Mouse (Mus musculus) CH12.LX (cell line): ENCODE results near the gene Pdf. TPM values are rescaled to one million over a fixed set of nuclear protein-coding genes. Genes with fewer than 3 reads are reported as not detected.
A peak's percentile ranks its signal among the peaks of the same experiment; 100 is the strongest.

Source experiments
- DNase-seq: peaks from one replicate; pipeline ENCODE4 v3.0.0-alpha.2; 2013; ENCODE audit errors: extremely low read depth
- H3K27ac ChIP-seq: 2 replicates; pipeline ENCODE4 v1.5.1; 2012; ENCODE audit warnings: low read depth, mild to moderate bottlenecking, control low read depth, moderate library complexity; ENCODE audit not compliant: insufficient read depth
- H3K27me3 ChIP-seq: replicated peaks from 2 replicates; pipeline ENCODE3; 2012; ENCODE audit warnings: inconsistent platforms
- H3K36me3 ChIP-seq, 2 experiments: replicated peaks in 1 of 2; 2 replicates each; pipeline versions ENCODE3 to v1.6.1; 2012; ENCODE audit warnings: inconsistent platforms in 1 of 2, low read length in 1 of 2, mild to moderate bottlenecking in 1 of 2, mixed read lengths in 1 of 2, moderate library complexity in 1 of 2; ENCODE audit not compliant: control insufficient read depth in 1 of 2, insufficient read depth in 1 of 2
- H3K4me1 ChIP-seq, 2 experiments: 2 replicates each; pipeline ENCODE4 v1.6.1; 2012; ENCODE audit warnings: inconsistent platforms in 1 of 2, moderate library complexity in 1 of 2; ENCODE audit not compliant: insufficient read depth in 2 of 2, control insufficient read depth in 1 of 2
- H3K4me2 ChIP-seq: 2 replicates; pipeline ENCODE4 v1.6.1; 2012; ENCODE audit warnings: low read depth, mild to moderate bottlenecking, control low read depth; ENCODE audit not compliant: poor library complexity, insufficient read depth, severe bottlenecking
- H3K4me3 ChIP-seq, 3 experiments: fragments of 150-350 bp in 1 of 3; sonication (generic) in 1 of 3; replicated peaks in 1 of 3; 2 replicates each; pipeline versions ENCODE3 to v1.5.1; 2011 to 2012; ENCODE audit warnings: low read depth in 2 of 3, low read length in 2 of 3, mild to moderate bottlenecking in 2 of 3, moderate library complexity in 2 of 3, control low read depth in 1 of 3, improper control_type of control experiment in 1 of 3, inconsistent platforms in 1 of 3, mixed read lengths in 1 of 3; ENCODE audit not compliant: poor library complexity in 1 of 3
- H3K79me2 ChIP-seq: replicated peaks from 2 replicates; pipeline ENCODE4 v1.6.1; 2012; ENCODE audit warnings: mild to moderate bottlenecking, moderate library complexity; ENCODE audit not compliant: control insufficient read depth, poor library complexity, insufficient read depth, severe bottlenecking; ENCODE audit errors: extremely low read depth
- H3K9ac ChIP-seq: 2 replicates; pipeline ENCODE4 v1.6.1; 2012; ENCODE audit warnings: low read depth, mild to moderate bottlenecking, control low read depth, moderate library complexity; ENCODE audit not compliant: insufficient read depth
- H3K9me3 ChIP-seq: replicated peaks from 2 replicates; pipeline ENCODE3; 2012; ENCODE audit warnings: low read length, inconsistent platforms, mixed read lengths
- BHLHE40 ChIP-seq: IDR thresholded peaks from 2 replicates; pipeline ENCODE4 v1.6.1; 2011; ENCODE audit warnings: mild to moderate bottlenecking, low read depth, low read length, improper control_type of control experiment
- CHD1 ChIP-seq: IDR thresholded peaks from 2 replicates; pipeline ENCODE4 v1.6.1; 2012; ENCODE audit warnings: low read depth, low read length, improper control_type of control experiment, inconsistent platforms
- CHD2 ChIP-seq: IDR thresholded peaks from 2 replicates; pipeline ENCODE4 v1.6.1; 2011; ENCODE audit warnings: low read length, improper control_type of control experiment
- CTCF ChIP-seq, 2 experiments: IDR thresholded peaks in 1 of 2; conservative IDR thresholded peaks in 1 of 2; 2 replicates each; pipeline ENCODE4 v1.5.1; 2011 to 2012; ENCODE audit warnings: low read depth in 2 of 2, low read length in 2 of 2, improper control_type of control experiment in 1 of 2, inconsistent platforms in 1 of 2, mild to moderate bottlenecking in 1 of 2, moderate library complexity in 1 of 2
- ELF1 ChIP-seq: IDR thresholded peaks from 2 replicates; pipeline ENCODE4 v1.6.1; 2014; ENCODE audit warnings: low read depth, mild to moderate bottlenecking, inconsistent platforms, low read length, improper control_type of control experiment
- ETS1 ChIP-seq: conservative IDR thresholded peaks from 2 replicates; pipeline ENCODE4 v1.6.1; 2012; ENCODE audit warnings: low read depth, mild to moderate bottlenecking, inconsistent platforms, low read length, improper control_type of control experiment, moderate library complexity
- HCFC1 ChIP-seq: IDR thresholded peaks from 2 replicates; pipeline ENCODE4 v1.6.1; 2012; ENCODE audit warnings: low read depth, mild to moderate bottlenecking, inconsistent platforms, low read length, improper control_type of control experiment
- IRF4 ChIP-seq: IDR thresholded peaks from 2 replicates; pipeline ENCODE4 v1.6.1; 2014; ENCODE audit warnings: low read depth, mild to moderate bottlenecking, inconsistent platforms, low read length, improper control_type of control experiment
- JUN ChIP-seq: IDR thresholded peaks from 2 replicates; pipeline ENCODE4 v1.6.1; 2011; ENCODE audit warnings: low read depth, mild to moderate bottlenecking, low read length, improper control_type of control experiment, moderate library complexity; ENCODE audit not compliant: insufficient read depth
- JUND ChIP-seq: conservative IDR thresholded peaks from 2 replicates; pipeline ENCODE4 v1.6.1; 2011; ENCODE audit warnings: low read depth, low read length, improper control_type of control experiment
- KAT2A ChIP-seq: IDR thresholded peaks from 2 replicates; pipeline ENCODE4 v1.6.1; 2012; ENCODE audit warnings: low read length, improper control_type of control experiment, inconsistent platforms; ENCODE audit not compliant: insufficient replicate concordance
- MAFK ChIP-seq: IDR thresholded peaks from 2 replicates; pipeline ENCODE4 v1.6.1; 2011; ENCODE audit warnings: low read length, improper control_type of control experiment; ENCODE audit not compliant: insufficient replicate concordance
- MAZ ChIP-seq: IDR thresholded peaks from 2 replicates; pipeline ENCODE4 v1.6.1; 2012; ENCODE audit warnings: low read depth, mild to moderate bottlenecking, inconsistent platforms, low read length, improper control_type of control experiment, moderate library complexity
- MEF2A ChIP-seq: IDR thresholded peaks from 2 replicates; pipeline ENCODE4 v1.6.1; 2014; ENCODE audit warnings: low read depth, mild to moderate bottlenecking, inconsistent platforms, low read length, improper control_type of control experiment, borderline replicate concordance
- MXI1 ChIP-seq: IDR thresholded peaks from 2 replicates; pipeline ENCODE4 v1.6.1; 2011; ENCODE audit warnings: mild to moderate bottlenecking, low read depth, low read length, improper control_type of control experiment
- MYC ChIP-seq: IDR thresholded peaks from 2 replicates; pipeline ENCODE4 v1.6.1; 2011; ENCODE audit warnings: low read depth, mild to moderate bottlenecking, improper control_type of control experiment, low read length
- NELFE ChIP-seq: IDR thresholded peaks from 2 replicates; pipeline ENCODE4 v1.6.1; 2011; ENCODE audit warnings: low read depth, low read length, improper control_type of control experiment
- PAX5 ChIP-seq: IDR thresholded peaks from 2 replicates; pipeline ENCODE4 v1.6.1; 2012; ENCODE audit warnings: low read length, inconsistent platforms, mixed read lengths
- POLR2A ChIP-seq: IDR thresholded peaks from 2 replicates; pipeline ENCODE4 v1.6.1; 2011; ENCODE audit warnings: low read depth, mild to moderate bottlenecking, improper control_type of control experiment, low read length
- POLR2AphosphoS2 ChIP-seq: IDR thresholded peaks from 2 replicates; pipeline ENCODE4 v1.6.1; 2011; ENCODE audit warnings: low read depth, low read length, improper control_type of control experiment
- RAD21 ChIP-seq: IDR thresholded peaks from 2 replicates; pipeline ENCODE4 v1.6.1; 2011; ENCODE audit warnings: low read depth, mild to moderate bottlenecking, low read length, improper control_type of control experiment, moderate library complexity
- RCOR1 ChIP-seq: conservative IDR thresholded peaks from 2 replicates; pipeline ENCODE4 v1.6.1; 2012; ENCODE audit warnings: low read depth, mild to moderate bottlenecking, inconsistent platforms, low read length, improper control_type of control experiment
- TBP ChIP-seq: conservative IDR thresholded peaks from 2 replicates; pipeline ENCODE4 v1.6.1; 2011; ENCODE audit warnings: low read depth, low read length, improper control_type of control experiment
- TCF12 ChIP-seq: IDR thresholded peaks from 2 replicates; pipeline ENCODE4 v1.6.1; 2014; ENCODE audit warnings: low read depth, mild to moderate bottlenecking, inconsistent platforms, low read length, improper control_type of control experiment
- UBTF ChIP-seq: IDR thresholded peaks from 2 replicates; pipeline ENCODE4 v1.6.1; 2012; ENCODE audit warnings: low read depth, mild to moderate bottlenecking, inconsistent platforms, low read length, improper control_type of control experiment, moderate library complexity
- USF1 ChIP-seq: IDR thresholded peaks from 2 replicates; pipeline ENCODE4 v1.6.1; 2014; ENCODE audit warnings: low read depth, mild to moderate bottlenecking, inconsistent platforms, low read length, improper control_type of control experiment
- USF2 ChIP-seq: conservative IDR thresholded peaks from 2 replicates; pipeline ENCODE4 v1.6.1; 2011; ENCODE audit warnings: low read depth, low read length, improper control_type of control experiment
- ZC3H11A ChIP-seq: IDR thresholded peaks from 2 replicates; pipeline ENCODE4 v1.6.1; 2012; ENCODE audit warnings: low read depth, mild to moderate bottlenecking, inconsistent platforms, low read length, improper control_type of control experiment
- ZKSCAN1 ChIP-seq: IDR thresholded peaks from 2 replicates; pipeline ENCODE4 v1.6.1; 2012; ENCODE audit warnings: low read depth, inconsistent platforms, low read length, improper control_type of control experiment, borderline replicate concordance
- ZMIZ1 ChIP-seq: IDR thresholded peaks from 2 replicates; pipeline ENCODE4 v1.6.1; 2012; ENCODE audit warnings: low read depth, mild to moderate bottlenecking, inconsistent platforms, low read length, improper control_type of control experiment
- ZNF384 ChIP-seq: IDR thresholded peaks from 2 replicates; pipeline ENCODE4 v1.6.1; 2012; ENCODE audit warnings: low read depth, low read length, improper control_type of control experiment, inconsistent platforms
- dilution Hi-C: fragments of 300-500 bp; cut with MboI; formaldehyde crosslinking; loops from 2 replicates; pipeline ENCODE4 v1.14.3; 2020; ENCODE audit warnings: low sequenced_read_pairs; ENCODE audit not compliant: extremely low pct_unique_long_range_greater_than_20kb, extremely low pct_ligation_motif_present
- in situ Hi-C: fragments of 300-500 bp; cut with MboI; formaldehyde crosslinking; loops from 3 replicates; pipeline ENCODE4 v1.14.3; 2019; ENCODE audit warnings: low sequenced_read_pairs, low pct_ligation_motif_present, low pct_unique_long_range_greater_than_20kb, mixed read lengths
- polyA plus RNA-seq: library from polyadenylated mRNA; unstranded; fragments of >175 nt; gene quantifications from 2 replicates; pipeline ENCODE4 v1.2.1, GENCODE M21; 2012; ENCODE audit warnings: low read depth; ENCODE audit not compliant: insufficient read length
- total RNA-seq, 2 experiments: library from RNA; depleted of rRNA; stranded (reverse); fragments of 300-350 nt in 1 of 2; fragments of >200 nt in 1 of 2; gene quantifications; 2 replicates each; pipeline ENCODE4 v1.2.3; 2012 to 2014

Gene Pdf
- total and polyA plus RNA-seq, 3 experiments = 34.6 to 49.4 (median 38.9) TPM

DNA sequence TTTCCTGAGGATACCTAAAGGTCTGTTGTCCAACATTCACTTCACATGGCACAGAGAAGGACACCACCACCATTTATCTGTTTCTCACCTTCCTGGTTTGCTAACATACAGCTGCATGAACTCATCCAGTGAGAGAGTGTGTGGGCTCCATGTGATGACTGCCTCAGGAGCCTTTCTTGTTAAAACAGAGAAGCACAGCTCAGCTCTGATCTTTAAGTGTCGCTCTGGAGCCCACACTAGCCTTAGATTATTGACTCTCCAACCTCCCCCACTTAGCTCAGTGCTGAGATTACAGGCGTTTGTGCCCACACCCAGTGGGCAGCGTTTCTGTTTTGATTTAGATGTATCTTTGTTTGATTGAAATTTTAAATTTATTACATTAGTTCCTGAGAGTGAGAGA, 40.6 kb downstream of the Pdf start:
- H3K36me3 ChIP-seq = peaks cover 0 to 8% of the 10 kb centered on the region in 2 experiments
- no peak overlapping the region for H3K4me2 ChIP-seq
- no peaks in the 10 kb centered on the region for H3K27me3 ChIP-seq
- no peaks in the 10 kb centered on the region for H3K79me2 ChIP-seq
- H3K9me3 ChIP-seq = no peaks in the 10 kb centered on the region
- H3K27ac ChIP-seq = no peak overlapping the region
- no peaks in the 10 kb centered on the region for H3K4me1 ChIP-seq
- TF ChIP-seq POLR2AphosphoS2 (no peak), ZNF384 (no peak), ZKSCAN1 (no peak), ZMIZ1 (no peak), MAFK (no peak), USF1 (no peak), CTCF (conservative IDR thresholded peaks at IDR 0.05 in 1 of 2, IDR thresholded peaks at IDR 0.05 in 1 of 2; ENCODE audit: low read depth in 2 of 2, low read length in 2 of 2) (no peak), UBTF (no peak), CHD1 (no peak), ZC3H11A (no peak), MXI1 (no peak)
- TF ChIP-seq, all 38 proteins: peak for 0
- dilution Hi-C loops (no loop called here), in situ Hi-C loops (loop anchor here (10.0 kb wide), 1 partner anchor 283 kb away; no protein-coding TSS in a partner anchor)
- Histone ChIP-seq H3K4me3 (no peak overlapping the region), H3K9ac (no peak overlapping the region)
- DNase-seq = no peak

DNA sequence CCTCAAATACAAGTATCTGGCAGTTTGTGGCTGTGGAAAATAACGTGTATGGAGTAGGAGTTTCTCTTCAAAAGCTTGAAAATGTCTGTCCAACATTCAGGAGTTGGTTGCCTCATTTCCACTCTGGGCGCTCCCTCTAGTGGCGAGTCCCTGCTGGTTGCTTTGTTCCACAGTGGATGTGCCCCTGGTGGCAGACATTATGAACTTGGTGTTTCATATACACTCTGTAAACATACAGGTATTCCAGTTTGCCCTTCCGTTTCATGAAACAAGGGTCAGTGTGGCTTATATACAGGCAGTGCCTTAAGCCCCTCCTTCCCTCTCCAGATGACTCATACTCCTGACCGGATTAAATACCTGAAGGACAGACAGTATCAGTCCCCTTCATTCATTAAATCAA, 45.9 kb downstream of the Pdf start:
- H3K4me2 ChIP-seq = peak overlapping the region; percentile 55
- in situ Hi-C loops = loop anchor here (10.0 kb wide), 1 partner anchor 278 kb away; no protein-coding TSS in a partner anchor
- no peak for TF ChIP-seq BHLHE40
- no peak for TF ChIP-seq ZKSCAN1
- TF ChIP-seq IRF4 = 0 out of 2 replicates have a peak, but pooled peaks have one; percentile 31
- TF ChIP-seq MYC = peak; percentile 89; the same call in 1 of the 2 replicates
- TF ChIP-seq MEF2A = no peak; the same call in 1 of the 2 replicates
- TF ChIP-seq CHD2 = no peak
- TF ChIP-seq ZNF384 = no peak
- no peak for TF ChIP-seq MAFK
- TF ChIP-seq PAX5 = no peak
- no peak for TF ChIP-seq CHD1
- no peak for TF ChIP-seq KAT2A
- TF ChIP-seq UBTF = no peak
- TF ChIP-seq POLR2AphosphoS2 = no peak
- TF ChIP-seq RAD21 = peak; percentile 99
- TF ChIP-seq TBP = no peak
- no peak for TF ChIP-seq JUN
- TF ChIP-seq POLR2A = no peak
- peak; percentile 43 for TF ChIP-seq JUND
- no peak for TF ChIP-seq ETS1
- TF ChIP-seq MXI1 = no peak
- TF ChIP-seq HCFC1 = no peak
- no peak for TF ChIP-seq TCF12
- peak; percentile 85; the same call in 1 of the 2 replicates for TF ChIP-seq NELFE
- no peak for TF ChIP-seq USF1
- TF ChIP-seq ZC3H11A = peak; percentile 25; the same call in 1 of the 2 replicates
- TF ChIP-seq ELF1 = no peak
- no peak for TF ChIP-seq MAZ
- no peak for TF ChIP-seq USF2
- no peak for TF ChIP-seq RCOR1

More for the DNA sequence above, 45.9 kb downstream of the Pdf start:
- Histone ChIP-seq H3K4me3 (no peak overlapping the region), H3K9me3 (no peaks in the 10 kb centered on the region), H3K27ac (no peak overlapping the region), H3K79me2 (no peaks in the 10 kb centered on the region), H3K27me3 (no peaks in the 10 kb centered on the region), H3K4me1 (peaks cover 0 to 10% of the 10 kb centered on the region in 2 experiments; a peak in 2 of 4 replicates), H3K9ac (no peak overlapping the region), H3K36me3 (peaks cover 0 to 3% of the 10 kb centered on the region in 2 experiments)
- DNase-seq = peak; percentile 89
- dilution Hi-C loops = no loop called here
